Comparison of ENCODE assay signal across 21 mouse cellular contexts in genomic region chr14:117891426-117891825, GRCm38 (mm10).
A peak's percentile ranks its signal among the peaks of the same experiment; 100 is the strongest.
DNase-seq lines count a peak whose midpoint lies in the region; ATAC-seq lines count a peak whose summit lies in the region.
"Had no signal": no experiment of that assay in that cellular context is flagged by ENCODE, and none has a peak within 500 bp of the region (broad histone marks: within the 10 kb centered on the region; RNA-seq: fewer than 3 reads in every experiment).

No protein-coding gene starts in this region.

- peak; percentile 51; the same call in 1 of the 2 replicates for ATAC-seq in limb, embryonic 13.5 days (ENCODE audit: low FRiP score, low read depth)
- ATAC-seq in inflammation-experienced regulatory T-cells, adult 6 months: no peak
- ATAC-seq: forebrain, postnatal 0 days; intestine, postnatal 0 days had no signal

- DNase-seq in adrenal gland, postnatal 25 days: peak; percentile 15
- no peak for DNase-seq in adrenal gland, adult 8-10 months
- DNase-seq in heart, adult 18-20 months: peak; percentile 24 to 37
- no peak for DNase-seq in heart, postnatal 25 days (ENCODE audit: low spot score)
- DNase-seq in limb, embryonic 10.5 days (ENCODE audit: low spot score): no peak
- DNase-seq in heart, postnatal 4 days: peak; percentile 44
- DNase-seq: cerebellum, adult 2 months; forebrain, postnatal 0 days; kidney, postnatal 4 days; right cerebral cortex, postnatal 4 days had no signal

- peaks cover 30% of the 10 kb centered on the region for H3K4me1 ChIP-seq in limb, embryonic 13.5 days
- peaks cover 26% of the 10 kb centered on the region for H3K4me1 ChIP-seq in limb, embryonic 10.5 days

- no peak overlapping the region for H3K4me2 ChIP-seq in limb, embryonic 13.5 days (replicated peaks)
- H3K4me2 ChIP-seq: embryonic facial prominence, embryonic 13.5 days; hindbrain, embryonic 14.5 days; kidney, embryonic 15.5 days; midbrain, embryonic 11.5 days; neural tube, embryonic 12.5 days had no signal

- no peak overlapping the region for H3K4me3 ChIP-seq in limb, embryonic 13.5 days
- H3K4me3 ChIP-seq in limb, embryonic 10.5 days: no peak overlapping the region
- H3K4me3 ChIP-seq: embryonic facial prominence, embryonic 13.5 days; kidney, embryonic 15.5 days; neural tube, embryonic 12.5 days had no signal

- intact Hi-C loops in heart, postnatal 25 days (cut with DNase I): loop anchor here (5.0 kb wide), 1 partner anchor 46 kb away; no protein-coding TSS in a partner anchor

- H3K36me3 ChIP-seq in limb, embryonic 13.5 days: no peaks in the 10 kb centered on the region
- no peaks in the 10 kb centered on the region for H3K36me3 ChIP-seq in limb, embryonic 10.5 days
- H3K36me3 ChIP-seq: embryonic facial prominence, embryonic 13.5 days; G1E; kidney, embryonic 15.5 days; neural tube, embryonic 12.5 days had no signal

- H3K27me3 ChIP-seq in limb, embryonic 13.5 days: no peaks in the 10 kb centered on the region
- no peaks in the 10 kb centered on the region for H3K27me3 ChIP-seq in limb, embryonic 10.5 days (ENCODE audit: low read depth, poor library complexity, severe bottlenecking)
- H3K27me3 ChIP-seq: embryonic facial prominence, embryonic 13.5 days; kidney, embryonic 15.5 days; neural tube, embryonic 12.5 days had no signal

- no peak overlapping the region for H3K27ac ChIP-seq in limb, embryonic 13.5 days
- H3K27ac ChIP-seq in limb, embryonic 10.5 days: no peak overlapping the region
- H3K27ac ChIP-seq: embryonic facial prominence, embryonic 13.5 days; hindbrain, embryonic 14.5 days; kidney, embryonic 15.5 days; liver, embryonic 14.5 days; neural tube, embryonic 12.5 days; stomach, postnatal 0 days had no signal

- 36% methylated on average over 7 of the region's 7 CpGs for WGBS in limb, embryonic 13.5 days
- 51% methylated on average over 7 of the region's 7 CpGs for WGBS in limb, embryonic 10.5 days

- H3K9ac ChIP-seq in limb, embryonic 13.5 days: no peak overlapping the region
- H3K9ac ChIP-seq: embryonic facial prominence, embryonic 13.5 days; forebrain, postnatal 0 days; hindbrain, embryonic 14.5 days; kidney, embryonic 15.5 days; liver, embryonic 14.5 days; neural tube, embryonic 12.5 days had no signal

- no peaks in the 10 kb centered on the region for H3K9me3 ChIP-seq in limb, embryonic 13.5 days
- no peaks in the 10 kb centered on the region for H3K9me3 ChIP-seq in limb, embryonic 10.5 days (replicated peaks)
- H3K9me3 ChIP-seq: embryonic facial prominence, embryonic 13.5 days; kidney, embryonic 15.5 days; neural tube, embryonic 12.5 days had no signal

Comparison
In these comparisons a context has a peak if more than half of its experiments do, and no peak if none do; other contexts are left out.
1. DNase-seq: peak in adrenal gland, postnatal 25 days (single experiment), heart, adult 18-20 months (2 of 2) and heart, postnatal 4 days (single experiment); none in adrenal gland, adult 8-10 months (single experiment), heart, postnatal 25 days (single experiment) and limb, embryonic 10.5 days (single experiment).